Mouse (Mus musculus) splenic B cell, adult 2 months (primary cell): ENCODE measurements at regions not wholly inside any gene's neighbourhood (a gene's known extent, or its start where the extent isn't known, plus 50 kb on each side); places are given as distances from the start of the nearest gene placed in this dataset.
A peak's percentile ranks its signal among the peaks of the same experiment; 100 is the strongest.

Experiments used
- DNase-seq: peaks from one replicate; pipeline ENCODE4 v3.0.0-alpha.2; 2011; ENCODE audit warnings: low read depth, low spot score
- H3K27me3 ChIP-seq: 2 replicates; pipeline ENCODE4 v1.6.1; 2012; ENCODE audit warnings: mild to moderate bottlenecking, low read length, moderate library complexity, mixed read lengths; ENCODE audit not compliant: control insufficient read depth, poor library complexity, insufficient read depth, severe bottlenecking
- H3K36me3 ChIP-seq: 2 replicates; pipeline ENCODE4 v1.6.1; 2012; ENCODE audit warnings: mild to moderate bottlenecking, low read length, moderate library complexity, mixed read lengths; ENCODE audit not compliant: control insufficient read depth, poor library complexity, insufficient read depth, severe bottlenecking

- Histone ChIP-seq H3K36me3 (no peaks in the 10 kb centered on the region), H3K27me3 (no peaks in the 10 kb centered on the region)
- DNase-seq = peak; percentile 58
These were observed 62.6 kb downstream of the Mcfd2 start for GRCm38 (mm10) chr17:87202958-87203720.

- Histone ChIP-seq H3K36me3 (no peaks in the 10 kb centered on the region), H3K27me3 (no peaks in the 10 kb centered on the region)
- DNase-seq = peak; percentile 71
These were observed 63.2 kb downstream of the Mcfd2 start for GRCm38 (mm10) chr17:87202490-87202889.

DNA sequence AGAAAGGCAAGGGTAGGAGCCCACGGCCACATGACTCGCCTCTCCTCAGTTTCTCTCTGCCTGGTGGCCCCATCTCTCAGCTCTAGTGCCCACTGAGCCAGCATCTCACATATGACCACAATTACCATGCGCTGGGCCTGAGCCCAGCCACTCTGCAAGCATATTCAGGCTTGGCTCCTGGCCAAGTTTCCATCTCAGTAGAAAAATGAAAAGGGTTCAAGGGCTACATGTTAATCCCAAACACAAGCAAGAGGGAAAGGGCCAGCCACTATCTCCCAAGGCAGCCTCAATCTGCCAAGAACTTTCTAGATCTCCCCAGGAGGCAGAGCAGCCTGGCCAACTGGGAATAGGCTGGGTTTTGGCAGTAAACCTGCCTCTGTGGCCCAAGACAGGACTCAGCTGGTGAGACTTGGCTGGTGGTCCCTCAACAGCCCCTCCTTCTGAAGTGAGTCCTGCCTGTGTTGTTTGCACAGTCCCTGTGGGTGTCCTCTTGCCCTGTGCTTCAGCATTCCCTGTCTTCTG, 65.0 kb downstream of the Mcfd2 start:
- DNase-seq = peak; percentile 32
- no peaks in the 10 kb centered on the region for H3K27me3 ChIP-seq
- H3K36me3 ChIP-seq = no peaks in the 10 kb centered on the region

- DNase-seq = no peak
- Histone ChIP-seq H3K36me3 (no peaks in the 10 kb centered on the region), H3K27me3 (no peaks in the 10 kb centered on the region)
These were observed 65.6 kb downstream of the Mcfd2 start for GRCm38 (mm10) chr17:87200134-87200533.

- Histone ChIP-seq H3K27me3 (no peaks in the 10 kb centered on the region), H3K36me3 (no peaks in the 10 kb centered on the region)
- DNase-seq = no peak
These were observed 66.6 kb downstream of the Mcfd2 start for GRCm38 (mm10) chr17:87199134-87199533.

- DNase-seq = no peak
- no peaks in the 10 kb centered on the region for H3K36me3 ChIP-seq
These were observed 68.3 kb downstream of the Mcfd2 start for GRCm38 (mm10) chr17:87197434-87197833.

GRCm38 (mm10) chr17:87194639-87195038, 71.1 kb downstream of the Mcfd2 start:
- no peak for DNase-seq
- Histone ChIP-seq H3K36me3 (no peaks in the 10 kb centered on the region), H3K27me3 (no peaks in the 10 kb centered on the region)

More at GRCm38 (mm10) chr17:87197434-87197833, 68.3 kb downstream of the Mcfd2 start:
- H3K27me3 ChIP-seq = no peaks in the 10 kb centered on the region

DNA sequence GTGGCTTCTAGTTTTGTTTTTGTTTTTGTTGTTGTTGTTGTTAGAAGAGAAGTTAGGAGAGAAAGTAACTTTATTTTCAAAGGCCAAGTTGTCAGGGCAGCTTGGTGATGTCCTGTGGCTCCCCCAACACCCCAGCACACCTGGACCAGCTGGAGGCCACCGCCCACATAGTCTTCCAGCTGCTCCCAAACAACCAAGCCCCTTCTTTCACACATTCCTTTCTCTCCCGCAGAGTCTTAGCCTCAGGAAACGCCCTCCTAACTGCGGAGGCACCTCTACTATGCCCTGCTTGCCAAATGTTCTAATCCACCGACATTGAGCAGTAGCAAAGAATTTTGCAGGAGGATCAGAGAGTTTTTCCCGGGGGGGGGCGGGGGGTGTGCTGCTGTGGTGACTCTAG, 72.3 kb downstream of the Mcfd2 start:
- Histone ChIP-seq H3K27me3 (no peaks in the 10 kb centered on the region), H3K36me3 (no peaks in the 10 kb centered on the region)
- no peak for DNase-seq

DNA sequence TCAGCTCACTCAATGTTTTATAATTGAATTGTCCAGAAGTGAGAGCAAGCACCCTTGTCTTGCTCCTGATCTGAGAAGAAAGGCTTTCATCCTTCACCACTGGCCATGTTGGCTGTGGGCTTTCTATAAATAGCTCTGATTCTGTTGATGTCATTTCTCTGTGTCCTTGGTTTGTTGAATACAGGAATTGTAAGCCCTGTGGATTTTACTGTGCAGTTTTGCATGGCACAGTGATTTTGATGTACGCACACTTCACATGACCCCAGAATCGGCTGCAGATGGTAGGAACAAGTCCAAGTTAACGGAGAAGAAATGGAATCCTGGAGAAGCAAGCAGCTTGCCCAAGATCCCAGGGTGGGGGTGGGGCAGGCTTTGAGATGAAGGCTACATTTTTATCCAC, 76.1 kb downstream of the Mcfd2 start:
- H3K27me3 ChIP-seq = no peaks in the 10 kb centered on the region
- no peaks in the 10 kb centered on the region for H3K36me3 ChIP-seq
- DNase-seq = no peak
